Mouse (Mus musculus) CD8-positive naive resting alpha-beta T cell, adult 2 months (primary cell): ENCODE data around the gene Umodl1.

Experiments used
- DNase-seq, 2 experiments: peaks; one replicate each; pipeline ENCODE4 v3.0.0; 2022; ENCODE audit warnings: low read depth in 2 of 2, low spot score in 2 of 2

Umodl1 gene

DNA sequence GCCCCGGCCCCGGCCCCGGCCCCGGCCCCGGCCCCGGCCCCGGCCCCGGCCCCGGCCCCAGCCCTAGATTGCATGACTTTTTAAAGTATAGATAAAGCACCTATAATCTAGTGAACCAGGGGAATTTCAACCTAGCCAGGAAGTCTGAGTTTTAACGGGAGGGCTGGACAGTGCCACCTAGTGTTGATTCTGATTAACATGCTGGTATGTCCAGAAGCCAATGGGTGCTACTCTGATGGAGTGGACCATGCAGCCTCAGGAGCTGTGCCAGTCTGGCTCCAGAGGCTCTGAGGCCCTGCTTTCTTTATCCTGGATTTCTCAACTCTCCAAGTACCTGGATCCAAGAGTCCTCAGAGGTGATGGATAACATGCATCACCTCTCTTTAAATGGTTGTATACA lies 35.8 kb downstream of the Umodl1 start:
- DNase-seq: peak in 1 of 2 experiments; percentile 6

GRCm38 (mm10) chr17:30996296-30996695 lies 41.9 kb downstream of the Umodl1 start:
- no peak for DNase-seq

GRCm38 (mm10) chr17:31000897-31001296 lies 46.5 kb downstream of the Umodl1 start:
- DNase-seq: no peak

DNA sequence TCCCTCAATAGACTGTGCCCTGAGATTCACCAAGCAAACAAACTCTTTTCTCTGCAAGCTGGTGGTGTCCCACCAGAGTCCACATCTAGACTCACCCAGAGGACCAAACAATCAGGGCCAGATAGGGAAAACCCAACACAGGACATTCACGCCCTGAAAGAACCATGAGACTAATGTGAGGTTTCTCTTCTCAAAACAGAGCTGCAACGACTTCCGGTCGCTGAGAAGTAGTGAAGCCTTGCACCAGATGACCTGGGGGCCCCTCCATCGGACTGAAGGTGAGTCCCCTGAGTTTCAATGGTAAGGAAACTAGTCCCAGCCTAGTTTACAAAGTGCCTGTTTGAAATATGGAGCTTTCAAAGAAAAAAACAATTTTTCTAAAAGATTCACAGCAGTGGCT lies 48.2 kb downstream of the Umodl1 start:
- no peak for DNase-seq

GRCm38 (mm10) chr17:31005284-31005683 lies 50.8 kb downstream of the Umodl1 start:
- no peak for DNase-seq

DNA sequence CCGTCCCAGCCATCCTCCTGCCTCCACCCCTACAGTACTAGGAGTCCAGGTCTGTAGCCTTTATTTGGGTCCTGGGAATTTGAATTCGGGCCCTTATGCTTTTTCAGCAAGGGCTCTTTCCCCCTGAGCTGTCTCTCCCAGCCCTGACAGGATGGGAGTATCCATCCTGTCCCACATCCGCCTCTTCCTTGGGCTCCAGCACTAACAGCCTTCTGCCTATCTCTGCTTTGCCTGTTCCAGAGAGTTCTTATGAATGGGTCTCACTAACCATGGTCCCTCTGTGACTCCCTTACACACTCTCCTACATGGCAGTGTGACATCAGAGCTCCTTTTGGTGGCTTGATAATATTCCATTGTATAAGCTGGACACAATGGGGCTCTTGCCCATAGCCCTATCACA lies 52.9 kb downstream of the Umodl1 start:
- DNase-seq: no peak

DNA sequence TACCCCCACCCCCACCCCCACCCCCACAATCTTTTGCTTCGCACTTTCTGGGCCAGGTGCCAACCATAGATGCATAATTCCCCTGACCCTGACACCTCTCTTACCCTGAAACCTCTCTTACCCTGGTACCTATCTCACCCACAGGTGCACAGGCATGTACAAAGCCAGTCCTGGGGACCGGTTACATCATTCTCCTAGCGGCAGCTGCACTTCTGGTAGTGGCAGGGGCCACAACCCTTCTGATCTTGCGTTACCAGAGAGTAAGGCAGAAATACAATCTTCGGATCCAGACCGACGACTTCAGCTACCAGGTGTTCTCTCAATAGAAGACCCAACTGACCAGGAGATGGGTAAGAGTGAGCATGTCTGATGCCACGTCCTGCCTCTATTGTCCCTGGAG lies 54.0 kb downstream of the Umodl1 start:
- DNase-seq: no peak

- peak; percentile 54 to 65 for DNase-seq
These were observed 57.3 kb downstream of the Umodl1 start for GRCm38 (mm10) chr17:31011551-31012394.

DNA sequence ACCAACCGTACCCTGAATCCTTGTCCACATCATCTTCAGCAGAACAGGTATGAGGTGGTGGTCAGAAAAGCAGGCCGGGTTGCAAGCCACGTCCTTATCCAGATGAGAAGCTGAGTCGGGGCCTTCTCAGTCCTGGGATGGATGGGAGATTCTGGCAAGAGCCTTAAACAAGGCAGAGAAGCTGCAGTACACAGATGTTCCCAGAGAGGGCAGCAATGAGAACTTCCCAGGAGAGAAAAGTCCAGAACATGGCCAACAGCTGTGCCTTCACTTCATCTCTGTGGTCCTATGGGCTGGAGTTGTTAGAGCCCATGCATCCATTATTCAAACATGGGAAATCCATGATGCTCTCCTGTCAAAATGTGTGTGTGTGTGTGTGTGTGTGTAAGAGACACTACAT lies 63.8 kb downstream of the Umodl1 start:
- DNase-seq: peak; percentile 50 to 60

- peak; percentile 67 to 68 for DNase-seq
These were observed 65.1 kb downstream of the Umodl1 start for GRCm38 (mm10) chr17:31019505-31019904.

DNA sequence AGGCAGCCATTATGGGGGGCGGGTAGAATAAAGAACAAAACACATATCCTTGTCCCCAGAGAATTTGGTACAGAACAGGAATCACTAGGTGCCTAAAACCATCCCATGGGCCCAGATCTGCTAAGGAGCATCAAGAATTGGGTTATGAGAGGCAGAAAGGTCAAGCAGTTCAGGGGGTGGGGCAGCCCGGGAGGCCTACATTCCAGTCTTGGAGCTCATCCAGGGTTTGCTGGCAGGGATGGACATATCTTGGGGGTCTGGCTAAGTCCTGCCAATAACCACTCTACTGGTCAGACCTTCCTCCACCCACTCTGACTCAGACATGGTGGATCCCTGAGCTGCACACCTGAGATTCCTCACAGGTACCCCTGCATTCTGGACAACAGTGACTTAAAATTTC lies 65.6 kb downstream of the Umodl1 start:
- no peak for DNase-seq

- no peak for DNase-seq
These were observed 66.8 kb downstream of the Umodl1 start for GRCm38 (mm10) chr17:31021276-31021675.

- no peak for DNase-seq
These were observed 69.8 kb downstream of the Umodl1 start for GRCm38 (mm10) chr17:31024125-31024781.

- DNase-seq: no peak
These were observed 70.3 kb downstream of the Umodl1 start for GRCm38 (mm10) chr17:31024782-31025125.

DNA sequence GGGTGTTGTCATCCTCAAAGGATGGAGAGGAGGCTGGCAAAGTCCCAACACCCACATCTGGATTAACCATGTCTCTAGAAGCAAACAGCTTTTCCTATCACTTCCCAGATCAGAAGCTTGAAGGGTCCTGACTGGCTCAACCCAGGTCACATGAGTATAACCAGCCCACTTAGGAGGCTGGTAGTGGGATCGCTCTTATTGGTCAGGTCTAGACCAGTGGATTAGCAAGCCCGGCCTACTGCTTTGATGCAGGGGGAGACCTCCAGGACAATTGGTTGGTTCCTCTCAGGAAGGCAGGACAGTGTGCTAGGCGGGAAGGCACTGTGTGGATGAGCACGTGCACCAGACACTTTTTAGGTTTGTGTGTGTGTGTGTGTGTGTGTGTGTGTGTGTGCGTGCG lies 72.5 kb downstream of the Umodl1 start:
- DNase-seq: no peak

- no peak for DNase-seq
These were observed 73.3 kb downstream of the Umodl1 start for GRCm38 (mm10) chr17:31027723-31028122.

DNA sequence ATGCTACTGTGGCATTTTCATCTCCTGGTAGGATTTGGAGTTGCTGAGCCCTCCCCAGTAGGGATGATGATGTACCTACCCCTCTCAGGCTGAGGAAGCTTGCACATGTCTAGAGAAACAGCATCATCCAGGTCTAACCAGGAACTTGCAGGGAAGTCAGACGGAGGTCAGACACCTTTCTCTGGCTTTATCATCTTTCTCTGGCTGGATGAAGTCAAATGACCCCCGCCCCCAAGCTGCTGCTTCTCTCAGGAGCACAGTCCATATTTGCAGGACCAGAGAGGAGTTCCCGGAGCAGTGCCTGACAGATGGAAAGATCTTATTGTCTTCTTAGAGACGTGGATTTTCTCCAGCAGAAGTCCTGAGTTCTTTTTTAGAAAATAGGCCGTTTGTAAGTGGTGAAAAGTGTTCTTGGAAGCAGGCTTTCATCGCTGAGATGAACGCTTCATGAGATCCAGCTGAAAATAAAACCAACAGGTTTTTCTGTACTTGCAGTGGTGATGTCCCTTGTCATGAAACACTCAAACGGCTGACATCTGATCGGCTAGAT lies 74.5 kb downstream of the Umodl1 start:
- no peak for DNase-seq

DNA sequence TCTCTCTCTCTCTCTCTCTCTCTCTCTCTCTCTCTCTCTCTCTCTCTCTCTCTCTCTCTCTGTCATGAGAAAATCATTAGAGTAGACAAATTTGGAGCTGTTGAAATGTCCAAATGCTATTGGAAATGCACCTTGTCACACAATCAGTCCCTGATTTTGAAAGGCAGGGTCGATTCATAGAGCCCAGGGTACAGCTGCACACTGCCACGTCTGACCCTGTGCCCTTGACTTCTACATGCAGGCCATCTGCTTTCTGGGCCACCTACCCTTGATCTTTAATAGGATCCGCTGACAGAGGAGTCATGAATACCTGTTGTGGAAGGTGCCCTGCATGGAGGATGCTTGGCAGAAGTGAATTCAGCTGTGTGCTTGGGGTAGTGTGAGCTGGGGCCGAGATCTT lies 75.0 kb downstream of the Umodl1 start:
- DNase-seq: no peak

DNA sequence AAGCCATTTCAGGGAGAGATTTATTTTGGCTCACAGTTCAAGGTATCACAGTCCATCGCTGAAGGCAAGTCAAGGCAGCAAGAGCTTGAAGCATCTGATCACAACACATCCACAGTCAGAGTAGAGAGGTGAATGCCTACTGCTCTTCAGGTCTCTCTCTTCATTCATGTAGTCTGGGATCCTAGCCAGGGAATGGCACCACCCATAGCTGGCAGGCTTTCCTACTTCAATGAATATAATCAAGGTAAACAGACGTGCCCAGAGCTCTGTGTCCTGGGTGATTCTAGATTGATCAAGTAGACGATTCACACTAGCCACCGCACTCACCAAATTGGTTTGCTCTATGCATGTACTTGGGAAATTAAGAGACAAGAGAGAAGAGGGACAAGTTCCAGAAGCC lies 77.9 kb downstream of the Umodl1 start:
- no peak for DNase-seq

DNA sequence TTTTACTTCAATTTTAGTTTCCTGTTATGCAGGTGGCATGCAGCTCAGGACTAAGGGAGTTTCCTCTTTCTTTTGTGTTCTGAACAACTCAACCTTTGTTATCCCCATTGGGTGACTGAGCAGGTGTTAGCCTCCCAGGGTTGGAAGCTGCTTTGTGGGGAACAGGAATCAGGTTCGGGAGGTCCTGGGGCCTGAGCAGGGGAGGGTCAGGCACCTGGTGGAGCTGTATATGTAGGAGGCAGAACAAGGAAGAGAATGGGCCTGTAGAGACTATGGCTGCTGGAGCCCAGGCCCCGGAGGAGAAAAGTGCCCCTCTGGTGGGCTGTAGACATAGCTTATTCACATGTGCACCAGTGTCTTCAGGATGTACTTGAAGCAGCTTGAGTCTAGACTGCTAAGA lies 78.8 kb downstream of the Umodl1 start:
- DNase-seq: no peak

DNA sequence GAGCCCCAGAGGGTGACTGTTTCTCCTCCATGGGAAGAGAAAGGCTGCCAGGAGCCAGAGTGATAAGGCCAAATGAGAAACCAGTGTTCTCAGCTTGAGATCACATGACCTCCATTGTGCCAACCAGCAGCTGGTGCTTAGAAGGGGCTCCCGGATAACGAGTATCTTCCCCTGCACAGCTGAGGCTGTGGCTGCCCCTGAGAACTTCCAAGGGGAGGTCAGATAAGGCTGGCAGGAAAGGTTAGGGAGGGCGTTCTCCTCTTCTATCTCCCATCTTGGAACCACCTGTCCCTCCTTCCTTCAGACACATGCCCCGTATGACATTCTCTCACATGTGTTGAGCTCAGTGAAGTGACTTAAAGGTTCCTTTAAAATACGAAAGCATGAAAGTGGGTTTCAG lies 79.7 kb downstream of the Umodl1 start:
- DNase-seq: no peak

DNA sequence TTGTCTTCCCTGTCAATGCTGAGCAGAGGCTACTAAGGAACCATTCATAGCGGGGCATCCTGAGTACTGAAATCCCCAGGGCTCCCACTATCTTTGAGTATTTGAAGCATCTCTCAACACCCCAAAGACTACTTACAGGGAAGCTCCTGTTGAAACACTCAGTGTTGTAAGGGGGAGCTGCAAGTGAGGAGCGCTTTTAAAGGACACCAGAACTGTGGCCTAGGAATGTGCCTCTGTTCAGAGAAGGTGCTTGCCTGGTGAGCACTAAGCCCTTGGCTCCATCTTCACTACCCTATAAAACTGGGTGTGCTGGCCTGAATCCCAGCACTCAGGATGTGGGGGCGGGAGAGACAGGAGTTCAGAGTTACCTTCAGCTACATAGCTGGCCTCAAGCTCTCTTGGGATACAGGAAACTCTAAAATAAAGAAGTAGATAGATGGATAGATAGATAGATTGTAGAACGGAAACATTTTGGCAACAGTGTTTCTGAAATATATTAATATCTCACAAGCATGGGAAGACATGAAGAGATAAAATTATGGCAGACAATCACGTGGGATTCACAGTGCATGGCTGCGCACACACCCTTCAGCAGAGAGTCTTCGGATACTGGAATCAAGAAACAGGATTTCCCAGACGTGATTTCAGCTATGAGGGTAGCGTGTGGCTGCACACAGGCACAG lies 80.4 kb downstream of the Umodl1 start:
- DNase-seq: no peak
